Mouse (Mus musculus) kidney, adult 11 months (tissue): ENCODE measurements around the gene Mcm2.
A peak's percentile ranks its signal among the peaks of the same experiment; 100 is the strongest.

Source experiments
- DNase-seq: peaks from one replicate; pipeline ENCODE4 v3.0.0; 2022

Gene Mcm2

GRCm38 (mm10) chr6:88898534-88899048 lies at the start of gene Mcm2:
Gene Mcm2 (minus strand): TSS chr6:88898780.
- DNase-seq, result peak; percentile 95

GRCm38 (mm10) chr6:88947771-88948170 lies 49.2 kb upstream of the Mcm2 start:
- no peak for DNase-seq

GRCm38 (mm10) chr6:88946442-88946841 lies 47.9 kb upstream of the Mcm2 start:
- no peak for DNase-seq

- no peak for DNase-seq
Observed at GRCm38 (mm10) chr6:88943666-88944065, 45.1 kb upstream of the Mcm2 start.

GRCm38 (mm10) chr6:88942595-88942994 lies 44.0 kb upstream of the Mcm2 start:
- no peak for DNase-seq

GRCm38 (mm10) chr6:88941628-88942027 lies 43.0 kb upstream of the Mcm2 start:
- no peak for DNase-seq

GRCm38 (mm10) chr6:88940090-88940916 lies 41.7 kb upstream of the Mcm2 start:
- DNase-seq, result no peak

- DNase-seq, result no peak
Observed at GRCm38 (mm10) chr6:88939281-88940089, 40.9 kb upstream of the Mcm2 start.

GRCm38 (mm10) chr6:88938664-88939055 lies 40.1 kb upstream of the Mcm2 start:
- no peak for DNase-seq

GRCm38 (mm10) chr6:88937971-88938663 lies 39.5 kb upstream of the Mcm2 start:
- DNase-seq, result no peak

GRCm38 (mm10) chr6:88937214-88937549 lies 38.6 kb upstream of the Mcm2 start:
- DNase-seq, result no peak

GRCm38 (mm10) chr6:88936342-88937213 lies 38.0 kb upstream of the Mcm2 start:
- no peak for DNase-seq

- no peak for DNase-seq
Observed at GRCm38 (mm10) chr6:88935735-88936276, 37.2 kb upstream of the Mcm2 start.

- DNase-seq, result no peak
Observed at GRCm38 (mm10) chr6:88934816-88935215, 36.2 kb upstream of the Mcm2 start.

GRCm38 (mm10) chr6:88934132-88934531 lies 35.6 kb upstream of the Mcm2 start:
- no peak for DNase-seq

- DNase-seq, result no peak
Observed at GRCm38 (mm10) chr6:88931449-88931848, 32.9 kb upstream of the Mcm2 start.

- no peak for DNase-seq
Observed at GRCm38 (mm10) chr6:88930049-88930448, 31.5 kb upstream of the Mcm2 start.

GRCm38 (mm10) chr6:88929451-88929850 lies 30.9 kb upstream of the Mcm2 start:
- no peak for DNase-seq

GRCm38 (mm10) chr6:88928576-88928975 lies 30.0 kb upstream of the Mcm2 start:
- DNase-seq, result no peak

- no peak for DNase-seq
Observed at GRCm38 (mm10) chr6:88928026-88928425, 29.4 kb upstream of the Mcm2 start.

GRCm38 (mm10) chr6:88927595-88927994 lies 29.0 kb upstream of the Mcm2 start:
- peak; percentile 64 for DNase-seq

GRCm38 (mm10) chr6:88926870-88927269 lies 28.3 kb upstream of the Mcm2 start:
- peak; percentile 63 for DNase-seq
